Mouse (Mus musculus) gastrocnemius, postnatal 4 days (tissue): Measurements from ENCODE around the gene Nol3. TPM values are rescaled to one million over a fixed set of nuclear protein-coding genes. Genes with fewer than 3 reads are reported as not detected.
"Not testable (repeated sequence)": the region's sequence is repeated elsewhere in the genome, so short reads cannot be mapped to it uniquely, and the experiment has no call there.

Experiments used
- DNase-seq, 2 experiments: peaks; one replicate each; pipeline ENCODE4 v3.0.0; 2021 to 2022; ENCODE audit warnings: low spot score in 2 of 2, mixed read lengths in 2 of 2
- total RNA-seq, 2 experiments: library from RNA; stranded (reverse); gene quantifications; 2 replicates each; pipeline ENCODE4 v1.2.3; 2021

Gene Nol3
- total RNA-seq, 2 experiments from 2014 or later, result 26.5 to 27.1 TPM

- no peak for DNase-seq
These were observed 12.3 kb downstream of the Nol3 start for GRCm38 (mm10) chr8:105288231-105288630.

GRCm38 (mm10) chr8:105288958-105289732 is 13.2 kb downstream of the Nol3 start:
- peak; percentile 87 to 93 for DNase-seq

GRCm38 (mm10) chr8:105289805-105290460 is 14.0 kb downstream of the Nol3 start, which contains the start of gene 4931428F04Rik:
Gene 4931428F04Rik, minus strand, starts transcription at chr8:105289864.
- no peak for DNase-seq

- DNase-seq, result peak; percentile 82 to 94
These were observed 14.8 kb downstream of the Nol3 start for GRCm38 (mm10) chr8:105290554-105291314.

GRCm38 (mm10) chr8:105291364-105291763 is 15.4 kb downstream of the Nol3 start:
- DNase-seq, result not testable (repeated sequence)

GRCm38 (mm10) chr8:105291802-105292201 is 15.9 kb downstream of the Nol3 start:
- DNase-seq, result not testable (repeated sequence)

- DNase-seq, result no peak
These were observed 16.5 kb downstream of the Nol3 start for GRCm38 (mm10) chr8:105292471-105292870.

- DNase-seq, result no peak
These were observed 17.5 kb downstream of the Nol3 start for GRCm38 (mm10) chr8:105293405-105293804.

GRCm38 (mm10) chr8:105294776-105295175 is 18.8 kb downstream of the Nol3 start:
- DNase-seq, result no peak

- no peak for DNase-seq
These were observed 19.3 kb downstream of the Nol3 start for GRCm38 (mm10) chr8:105295256-105295655.

- DNase-seq, result no peak
These were observed 20.1 kb downstream of the Nol3 start, which contains the start of gene Exoc3l for GRCm38 (mm10) chr8:105295895-105296573. Gene Exoc3l, minus strand, starts transcription at chr8:105296101.

- peak; percentile 81 to 91 for DNase-seq
These were observed 21.7 kb downstream of the Nol3 start, which contains the start of gene E2f4 for GRCm38 (mm10) chr8:105297511-105298192. Gene E2f4, plus strand, starts transcription at chr8:105297663.

- no peak for DNase-seq
These were observed 22.7 kb downstream of the Nol3 start for GRCm38 (mm10) chr8:105298351-105299252.

- no peak for DNase-seq
These were observed 24.0 kb downstream of the Nol3 start for GRCm38 (mm10) chr8:105299962-105300361.

- DNase-seq, result no peak
These were observed 27.5 kb downstream of the Nol3 start for GRCm38 (mm10) chr8:105303396-105303795.

GRCm38 (mm10) chr8:105303874-105304273 is 27.9 kb downstream of the Nol3 start:
- no peak for DNase-seq

GRCm38 (mm10) chr8:105304325-105305210 is 28.6 kb downstream of the Nol3 start:
- no peak for DNase-seq
